Mouse (Mus musculus): ENCODE measurements around the gene D10Wsu102e. TPM values are rescaled to one million over a fixed set of nuclear protein-coding genes. Genes with fewer than 3 reads are reported as not detected.
"Not testable (repeated sequence)": the region's sequence is repeated elsewhere in the genome, so short reads cannot be mapped to it uniquely, and the experiment has no call there.

The D10Wsu102e gene
- polyA plus RNA-seq, 1 experiment from 2014 or later, result 0.81 TPM

DNA sequence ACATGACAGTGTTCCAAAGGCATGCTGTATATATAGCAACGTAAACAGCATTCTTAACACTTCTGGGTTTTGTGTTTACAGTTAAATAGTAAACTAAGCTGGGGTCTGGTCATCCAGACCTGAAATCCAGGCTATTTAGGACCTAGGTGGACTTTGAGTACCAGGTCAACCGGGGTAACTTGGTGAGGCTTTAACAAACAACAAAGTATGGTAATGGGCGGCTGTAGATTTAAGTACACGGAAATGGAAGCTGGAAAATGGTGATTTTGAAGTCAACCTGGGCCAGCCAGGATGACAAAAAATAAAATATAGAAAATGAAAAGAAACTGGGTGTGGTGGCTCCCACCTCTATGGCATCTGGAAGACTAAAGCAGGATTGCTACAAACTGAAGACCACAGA, 570 bp upstream of the D10Wsu102e start:
- WGBS, result 83% methylated on average over 4 of the region's 4 CpGs
- H3K27ac ChIP-seq (ENCODE audit: low read length), result peak overlapping the region; percentile 63
- peak overlapping the region; percentile 50 for H3K9ac ChIP-seq (replicated peaks; ENCODE audit: low read length)
- peaks cover 12% of the 10 kb centered on the region for H3K4me1 ChIP-seq (ENCODE audit: insufficient read depth, low read length)
- H3K9me3 ChIP-seq (ENCODE audit: low read length), result no peaks in the 10 kb centered on the region
- peak; percentile 18; the same call in 1 of the 2 replicates for ATAC-seq (ENCODE audit: low FRiP score, low TSS enrichment)
- H3K36me3 ChIP-seq (ENCODE audit: insufficient read depth, low read length), result 0 out of 2 replicates have a peak, but pooled peaks cover 15% of the 10 kb centered on the region
- peak overlapping the region; percentile 96 for H3K4me3 ChIP-seq (ENCODE audit: low read length)
- no peaks in the 10 kb centered on the region for H3K27me3 ChIP-seq (ENCODE audit: insufficient read depth, low read length)
- peak overlapping the region; percentile 72 for H3K4me2 ChIP-seq (replicated peaks; ENCODE audit: low read depth, low read length)

DNA sequence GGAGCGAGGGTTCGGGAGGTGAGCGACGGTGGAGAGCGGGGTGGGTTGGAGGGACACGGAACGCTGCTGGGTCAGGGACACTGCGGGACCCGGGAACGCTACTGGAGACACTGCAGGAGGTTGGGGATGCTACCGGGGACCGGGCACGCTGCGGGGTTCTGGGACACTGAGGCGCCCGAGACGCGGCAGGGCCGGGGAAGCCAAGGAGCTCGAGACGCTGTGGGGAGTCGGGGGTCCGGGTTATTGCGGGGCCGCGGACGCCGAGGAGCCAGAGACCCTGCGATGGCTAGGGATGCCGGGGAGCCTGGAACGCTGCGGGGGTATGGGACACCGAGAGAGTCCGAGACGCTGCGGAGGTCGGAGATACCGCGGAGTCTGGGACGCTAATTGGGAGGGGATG, 335 bp downstream of the D10Wsu102e start:
- peak; percentile 81 for ATAC-seq (ENCODE audit: low FRiP score, low TSS enrichment)
- Histone ChIP-seq H3K27me3 (ENCODE audit: insufficient read depth, low read length) (no peaks in the 10 kb centered on the region), H3K9ac (replicated peaks; ENCODE audit: low read length) (peak overlapping the region; percentile 88), H3K9me3 (ENCODE audit: low read length) (no peaks in the 10 kb centered on the region), H3K36me3 (ENCODE audit: insufficient read depth, low read length) (peaks cover 24% of the 10 kb centered on the region), H3K4me3 (ENCODE audit: low read length) (peak overlapping the region; percentile 96), H3K4me1 (ENCODE audit: insufficient read depth, low read length) (peaks cover 12% of the 10 kb centered on the region), H3K27ac (ENCODE audit: low read length) (peak overlapping the region; percentile 86), H3K4me2 (replicated peaks; ENCODE audit: low read depth, low read length) (peak overlapping the region; percentile 72)
- WGBS, result under 1% methylated on average over 40 of the region's 40 CpGs

DNA sequence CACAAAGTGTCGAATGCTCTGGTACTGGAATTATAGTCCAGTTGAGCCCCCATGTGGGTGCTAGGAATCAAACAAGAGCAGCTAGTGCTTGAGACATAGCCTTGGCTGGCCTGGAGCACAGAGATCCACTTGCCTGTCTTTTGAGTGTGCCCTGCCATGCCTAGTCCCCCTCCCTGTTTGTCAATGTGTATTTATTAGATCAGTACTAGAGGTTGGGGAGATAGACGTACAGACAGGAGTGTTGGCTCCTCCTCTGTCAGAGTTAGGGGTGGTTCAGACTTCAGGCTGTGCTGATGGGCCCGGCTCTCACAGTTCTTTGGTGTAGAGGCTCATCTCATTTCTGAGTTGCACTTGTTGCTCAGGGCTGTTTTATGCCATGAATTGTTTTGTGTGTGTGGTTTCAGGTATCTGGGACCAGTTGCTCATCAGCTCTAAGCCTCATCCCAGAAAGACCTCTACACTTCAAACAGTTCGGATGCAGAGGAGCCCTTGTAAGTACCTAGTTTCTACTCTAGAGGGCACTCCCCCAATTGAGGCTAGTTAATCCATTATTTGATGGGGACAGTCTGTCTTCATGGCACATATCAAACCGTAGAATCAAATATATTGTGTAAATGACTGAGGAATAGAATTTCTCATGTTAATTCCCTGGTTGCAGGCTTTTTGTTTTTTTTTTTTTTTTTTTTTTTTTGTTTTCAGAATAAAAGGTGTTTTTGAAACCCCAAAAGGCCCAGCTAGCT, 1.8 kb downstream of the D10Wsu102e start:
- H3K4me3 ChIP-seq (ENCODE audit: low read length), result peak overlapping the region; percentile 96
- H3K9ac ChIP-seq (replicated peaks; ENCODE audit: low read length), result 0 out of 2 replicates have a peak overlapping the region, but pooled peaks have one; percentile 88
- ATAC-seq (ENCODE audit: low FRiP score, low TSS enrichment), result no peak
- no peaks in the 10 kb centered on the region for H3K27me3 ChIP-seq (ENCODE audit: insufficient read depth, low read length)
- peaks cover 39% of the 10 kb centered on the region for H3K36me3 ChIP-seq (ENCODE audit: insufficient read depth, low read length)
- peak overlapping the region; percentile 72 for H3K4me2 ChIP-seq (replicated peaks; ENCODE audit: low read depth, low read length)
- no peaks in the 10 kb centered on the region for H3K9me3 ChIP-seq (ENCODE audit: low read length)
- H3K27ac ChIP-seq (ENCODE audit: low read length), result no peak overlapping the region
- peaks cover 12% of the 10 kb centered on the region for H3K4me1 ChIP-seq (ENCODE audit: insufficient read depth, low read length)
- 58% methylated on average over 5 of the region's 5 CpGs for WGBS

DNA sequence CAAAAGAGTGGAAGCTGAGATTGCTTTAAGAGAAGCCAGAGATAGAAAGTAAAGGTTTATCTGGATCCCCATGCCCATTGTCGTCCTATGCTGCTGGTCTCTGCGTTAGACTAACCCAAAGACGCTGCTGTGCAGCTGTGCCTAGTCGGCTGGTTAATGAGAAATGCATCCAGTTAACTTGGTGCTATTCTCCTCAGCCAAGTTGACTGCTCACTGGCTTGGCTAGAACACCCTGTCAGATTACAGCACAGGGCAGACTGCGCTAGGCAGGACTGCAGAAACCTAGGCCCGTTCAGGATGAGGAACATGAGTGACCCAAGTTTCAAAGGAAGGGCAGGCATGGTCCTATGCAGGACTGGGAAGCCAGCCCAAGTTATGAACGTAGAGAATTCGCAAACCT, 3.4 kb downstream of the D10Wsu102e start:
- Histone ChIP-seq H3K36me3 (ENCODE audit: insufficient read depth, low read length) (peaks cover 52% of the 10 kb centered on the region), H3K27ac (ENCODE audit: low read length) (no peak overlapping the region), H3K4me1 (ENCODE audit: insufficient read depth, low read length) (peaks cover 12% of the 10 kb centered on the region), H3K27me3 (ENCODE audit: insufficient read depth, low read length) (no peaks in the 10 kb centered on the region), H3K9me3 (ENCODE audit: low read length) (no peaks in the 10 kb centered on the region), H3K9ac (replicated peaks; ENCODE audit: low read length) (no peak overlapping the region), H3K4me3 (ENCODE audit: low read length) (no peak overlapping the region), H3K4me2 (replicated peaks; ENCODE audit: low read depth, low read length) (no peak overlapping the region)
- 92% methylated on average over 8 of the region's 8 CpGs for WGBS
- ATAC-seq (ENCODE audit: low FRiP score, low TSS enrichment), result no peak

DNA sequence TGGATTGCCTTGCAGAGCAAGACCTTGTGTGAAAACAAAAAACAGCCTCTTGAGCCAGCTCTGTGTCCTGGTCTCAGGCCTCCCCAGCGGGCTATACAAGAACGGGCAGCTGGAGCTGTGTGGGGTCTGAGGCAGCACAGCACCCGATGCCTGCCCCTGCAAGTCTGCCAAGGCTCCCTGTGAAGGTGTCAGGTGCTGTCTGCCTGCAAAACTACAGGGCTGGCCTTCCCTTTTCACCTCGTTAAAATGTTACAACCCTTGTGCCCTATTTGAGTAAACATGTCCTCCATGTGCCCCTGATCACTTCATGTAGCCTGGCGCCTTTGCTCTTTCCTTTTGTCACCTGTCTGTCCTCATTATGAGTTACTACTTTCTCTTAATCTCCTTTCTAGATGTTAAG, 8.9 kb downstream of the D10Wsu102e start:
- H3K36me3 ChIP-seq (ENCODE audit: insufficient read depth, low read length), result peaks cover 68% of the 10 kb centered on the region
- no peak for ATAC-seq (ENCODE audit: low FRiP score, low TSS enrichment)

DNA sequence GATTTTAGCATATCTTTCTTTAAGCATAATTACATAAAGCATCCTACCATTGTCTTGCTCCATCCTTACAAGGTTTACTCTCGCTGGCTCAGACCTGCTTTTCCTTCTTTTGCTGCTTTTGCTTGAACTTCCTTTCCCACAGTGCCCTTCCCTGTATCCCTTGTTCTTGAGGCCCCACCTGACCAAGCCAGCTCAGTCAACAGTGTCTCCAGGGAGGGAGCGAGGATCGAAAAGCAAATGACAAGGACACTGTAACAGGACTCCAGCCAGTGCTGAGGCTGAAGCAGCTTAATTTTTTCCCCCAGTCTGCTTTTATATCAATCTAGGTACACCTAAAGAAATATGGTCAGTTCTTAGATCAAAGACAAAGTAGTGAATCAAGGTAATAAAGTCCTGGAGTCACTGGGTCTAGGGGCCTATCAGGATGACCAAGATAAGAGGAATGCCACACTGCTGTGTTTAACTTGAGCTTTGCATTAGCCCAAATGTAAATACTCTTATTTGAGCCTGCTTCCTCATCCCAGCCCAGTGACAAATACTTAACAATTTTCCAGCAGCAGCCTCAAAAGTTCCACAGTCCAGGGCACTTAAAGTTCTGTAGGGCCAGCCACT, 14.1 kb downstream of the D10Wsu102e start:
- H3K36me3 ChIP-seq (ENCODE audit: insufficient read depth, low read length), result peaks cover 36% of the 10 kb centered on the region
- WGBS, result 93% methylated on average over 3 of the region's 3 CpGs
- no peak overlapping the region for H3K4me2 ChIP-seq (replicated peaks; ENCODE audit: low read depth, low read length)
- no peaks in the 10 kb centered on the region for H3K4me1 ChIP-seq (ENCODE audit: insufficient read depth, low read length)
- H3K9ac ChIP-seq (replicated peaks; ENCODE audit: low read length), result no peak overlapping the region
- no peak for ATAC-seq (ENCODE audit: low FRiP score, low TSS enrichment)
- H3K27ac ChIP-seq (ENCODE audit: low read length), result no peak overlapping the region
- no peaks in the 10 kb centered on the region for H3K9me3 ChIP-seq (ENCODE audit: low read length)
- H3K4me3 ChIP-seq (ENCODE audit: low read length), result no peak overlapping the region
- no peaks in the 10 kb centered on the region for H3K27me3 ChIP-seq (ENCODE audit: insufficient read depth, low read length)

More for the DNA sequence above, 8.9 kb downstream of the D10Wsu102e start:
- no peaks in the 10 kb centered on the region for H3K9me3 ChIP-seq (ENCODE audit: low read length)
- no peaks in the 10 kb centered on the region for H3K4me1 ChIP-seq (ENCODE audit: insufficient read depth, low read length)
- WGBS, result 71% methylated on average over 5 of the region's 5 CpGs
- no peaks in the 10 kb centered on the region for H3K27me3 ChIP-seq (ENCODE audit: insufficient read depth, low read length)
- no peak overlapping the region for H3K4me2 ChIP-seq (replicated peaks; ENCODE audit: low read depth, low read length)
- H3K4me3 ChIP-seq (ENCODE audit: low read length), result no peak overlapping the region
- no peak overlapping the region for H3K9ac ChIP-seq (replicated peaks; ENCODE audit: low read length)
- H3K27ac ChIP-seq (ENCODE audit: low read length), result no peak overlapping the region

DNA sequence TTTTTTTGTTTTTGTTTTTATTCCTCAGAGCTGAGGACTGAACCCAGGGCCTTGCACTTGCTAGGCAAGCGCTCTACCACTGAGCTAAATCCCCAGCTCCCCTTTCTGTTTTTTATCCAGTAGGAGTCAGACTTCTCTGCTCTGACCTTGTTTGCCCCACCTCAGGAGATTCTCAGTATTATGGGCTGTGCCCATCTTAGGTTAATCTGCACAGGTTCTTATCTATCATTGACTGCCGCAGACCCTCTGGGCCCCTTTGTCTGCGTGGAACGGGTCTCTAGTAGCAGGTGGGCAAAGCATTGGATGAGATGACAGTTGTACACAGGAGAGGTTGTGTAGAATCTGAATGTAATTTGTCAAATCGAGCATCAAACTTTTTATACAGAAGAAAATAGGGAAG, 15.4 kb downstream of the D10Wsu102e start:
- H3K36me3 ChIP-seq (ENCODE audit: insufficient read depth, low read length), result peaks cover 31% of the 10 kb centered on the region
- not testable (repeated sequence) for H3K4me1 ChIP-seq (ENCODE audit: insufficient read depth, low read length); H3K27ac ChIP-seq (ENCODE audit: low read length); H3K27me3 ChIP-seq (ENCODE audit: insufficient read depth, low read length); H3K9me3 ChIP-seq (ENCODE audit: low read length); H3K4me2 ChIP-seq (replicated peaks; ENCODE audit: low read depth, low read length); H3K9ac ChIP-seq (replicated peaks; ENCODE audit: low read length); ATAC-seq (ENCODE audit: low FRiP score, low TSS enrichment); H3K4me3 ChIP-seq (ENCODE audit: low read length)
- 95% methylated on average over 5 of the region's 5 CpGs for WGBS

DNA sequence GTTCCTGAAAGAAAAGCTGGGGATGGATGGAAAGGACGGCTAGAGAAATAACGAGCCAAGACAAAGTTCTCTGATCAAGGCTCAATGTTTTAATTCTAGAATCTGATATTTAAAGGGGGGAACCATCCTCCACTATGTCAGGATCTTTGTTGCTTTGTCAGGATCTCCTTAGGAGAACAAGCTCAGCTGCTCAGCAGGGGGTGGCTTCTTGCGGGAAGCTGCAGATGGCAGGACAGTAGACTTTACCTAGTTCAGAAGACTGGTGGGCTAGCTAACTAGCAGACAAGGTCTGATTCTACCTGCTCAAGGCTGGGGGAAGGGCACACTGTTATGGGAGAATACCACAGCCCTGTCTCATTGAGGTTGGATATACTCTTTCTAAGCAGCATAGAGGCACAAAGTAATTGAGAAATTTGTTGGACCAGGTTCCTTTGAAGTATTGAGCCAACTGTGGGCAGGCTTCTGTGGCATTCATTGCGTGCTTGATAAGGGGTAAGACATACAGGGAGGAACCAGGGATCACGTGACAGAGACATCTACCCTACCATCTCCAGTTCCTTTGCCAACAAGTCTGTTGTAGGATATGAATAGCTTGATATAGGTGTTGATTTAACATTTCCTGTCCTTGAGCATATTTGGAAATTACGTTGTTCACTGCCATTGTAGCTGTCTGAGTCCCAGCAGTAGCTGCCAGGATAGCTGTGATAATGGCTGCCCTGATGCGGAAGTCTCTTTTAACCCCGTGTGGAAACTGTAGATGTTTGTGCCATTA, 17.1 kb downstream of the D10Wsu102e start:
- H3K9ac ChIP-seq (replicated peaks; ENCODE audit: low read length), result no peak overlapping the region
- WGBS, result 87% methylated on average over 8 of the region's 8 CpGs
- H3K4me2 ChIP-seq (replicated peaks; ENCODE audit: low read depth, low read length), result no peak overlapping the region
- no peak overlapping the region for H3K4me3 ChIP-seq (ENCODE audit: low read length)
- 0 out of 2 replicates have a peak, but pooled peaks cover 3% of the 10 kb centered on the region for H3K9me3 ChIP-seq (ENCODE audit: low read length)
- H3K4me1 ChIP-seq (ENCODE audit: insufficient read depth, low read length), result no peaks in the 10 kb centered on the region
- peaks cover 15% of the 10 kb centered on the region; the same call in 1 of the 2 replicates for H3K36me3 ChIP-seq (ENCODE audit: insufficient read depth, low read length)
- H3K27me3 ChIP-seq (ENCODE audit: insufficient read depth, low read length), result no peaks in the 10 kb centered on the region
- no peak overlapping the region for H3K27ac ChIP-seq (ENCODE audit: low read length)
- no peak for ATAC-seq (ENCODE audit: low FRiP score, low TSS enrichment)

DNA sequence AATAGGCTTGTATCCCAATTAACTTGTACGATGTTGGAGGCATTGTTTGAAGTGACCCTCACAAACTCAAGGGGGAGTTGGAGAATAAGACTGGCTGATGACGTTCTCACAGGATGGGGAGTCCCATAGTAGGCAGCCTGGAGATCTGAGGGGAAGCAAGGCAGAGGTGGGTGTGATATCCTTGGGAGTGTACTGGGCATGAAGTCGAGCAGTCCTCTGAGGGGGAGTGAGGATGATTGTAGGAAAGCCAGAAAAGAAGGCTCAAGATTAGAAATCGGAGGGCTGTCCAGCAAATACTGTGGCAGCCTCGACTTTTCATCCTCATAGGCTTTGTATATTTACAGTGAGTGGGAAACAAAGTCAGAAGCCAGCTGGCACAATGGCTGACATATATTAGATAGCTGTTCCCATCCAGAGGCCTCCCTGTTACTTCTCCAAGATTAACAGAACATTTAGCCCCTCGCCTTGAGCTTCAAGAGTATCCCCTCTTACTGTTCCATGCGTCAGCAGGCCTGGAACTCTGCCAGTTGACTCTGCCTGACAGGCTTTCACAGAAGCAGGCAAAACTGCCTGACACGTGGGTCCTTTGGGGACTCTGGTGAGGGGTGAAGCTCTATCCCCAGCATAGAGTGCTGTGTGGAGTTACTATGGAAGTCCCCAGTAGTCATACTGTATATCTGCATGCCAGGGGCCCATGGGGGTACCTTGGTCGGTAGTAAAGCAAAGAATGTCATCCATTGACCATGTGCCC, 18.2 kb downstream of the D10Wsu102e start:
- Histone ChIP-seq H3K4me1 (ENCODE audit: insufficient read depth, low read length) (no peaks in the 10 kb centered on the region), H3K4me3 (ENCODE audit: low read length) (no peak overlapping the region), H3K9ac (replicated peaks; ENCODE audit: low read length) (no peak overlapping the region), H3K4me2 (replicated peaks; ENCODE audit: low read depth, low read length) (no peak overlapping the region), H3K27ac (ENCODE audit: low read length) (no peak overlapping the region), H3K36me3 (ENCODE audit: insufficient read depth, low read length) (peaks cover 13% of the 10 kb centered on the region; the same call in 1 of the 2 replicates), H3K9me3 (ENCODE audit: low read length) (0 out of 2 replicates have a peak, but pooled peaks cover 3% of the 10 kb centered on the region), H3K27me3 (ENCODE audit: insufficient read depth, low read length) (no peaks in the 10 kb centered on the region)
- 73% methylated on average over 9 of the region's 9 CpGs for WGBS
- ATAC-seq (ENCODE audit: low FRiP score, low TSS enrichment), result no peak

Data from kidney, embryonic 16.5 days (tissue).